Comparison of ENCODE assay signal across 8 mouse cellular contexts in the genomic region with DNA sequence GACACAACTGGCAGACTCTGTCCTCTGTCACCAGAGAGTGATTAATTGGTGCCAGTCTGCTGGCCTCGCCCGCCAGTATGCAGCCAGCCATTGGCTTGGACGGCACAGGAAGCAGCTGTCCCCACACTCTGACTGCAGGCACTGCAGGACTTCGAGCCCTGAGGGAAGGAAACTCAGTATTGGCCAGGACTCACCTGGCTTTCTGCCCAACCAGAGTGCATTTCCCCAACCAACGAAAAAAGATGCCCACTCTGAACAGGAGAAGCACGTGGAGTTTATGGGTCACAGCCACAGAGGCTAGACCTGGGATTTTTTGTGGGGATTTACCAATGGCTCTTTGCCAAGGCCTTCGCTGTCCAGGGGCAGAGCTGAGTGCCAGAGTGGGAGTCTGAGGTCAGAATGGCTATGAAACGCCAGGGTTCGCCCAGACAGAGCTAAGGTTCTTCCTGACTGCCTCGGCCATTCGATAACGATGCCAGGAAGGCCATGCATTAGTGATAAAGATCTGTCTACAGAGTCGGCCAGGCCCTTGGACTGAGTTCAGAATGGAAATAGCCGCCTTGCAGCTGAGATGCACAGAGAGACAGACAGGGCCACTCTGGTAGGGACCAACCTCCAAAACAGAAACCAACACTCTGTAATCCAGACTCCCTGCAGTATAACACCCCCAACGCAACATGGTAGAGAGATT.
A peak's percentile ranks its signal among the peaks of the same experiment; 100 is the strongest.
DNase-seq lines count a peak whose midpoint lies in the region; ATAC-seq lines count a peak whose summit lies in the region.

No protein-coding gene starts in this region.

- H3K27me3 ChIP-seq in limb, embryonic 13.5 days = no peaks in the 10 kb centered on the region
- no peaks in the 10 kb centered on the region for H3K27me3 ChIP-seq in limb, embryonic 10.5 days (ENCODE audit: low read depth, poor library complexity, severe bottlenecking)
- no peaks in the 10 kb centered on the region for H3K27me3 ChIP-seq in liver, embryonic 15.5 days

- peak overlapping the region; percentile 5; the same call in 1 of the 2 replicates for H3K4me2 ChIP-seq in limb, embryonic 13.5 days (replicated peaks)
- peak overlapping the region; percentile 8; the same call in 1 of the 2 replicates for H3K4me2 ChIP-seq in liver, embryonic 15.5 days

- H3K4me3 ChIP-seq in limb, embryonic 13.5 days = no peak overlapping the region
- H3K4me3 ChIP-seq in limb, embryonic 10.5 days = no peak overlapping the region
- H3K4me3 ChIP-seq in liver, embryonic 15.5 days (replicated peaks) = no peak overlapping the region

- no peak for DNase-seq in limb, embryonic 10.5 days (ENCODE audit: low spot score)
- DNase-seq in cerebellum, adult 8-10 months = peak; percentile 57
- DNase-seq in heart, adult 8-10 months (ENCODE audit: low spot score) = peak; percentile 70
- peak; percentile 87 for DNase-seq in kidney, adult 18-20 months
- peak; percentile 50 for DNase-seq in ovary, postnatal 36 days (ENCODE audit: low spot score)
- DNase-seq in thymus, postnatal 36 days = no peak

- no peak overlapping the region for H3K9ac ChIP-seq in limb, embryonic 13.5 days
- no peak overlapping the region for H3K9ac ChIP-seq in liver, embryonic 15.5 days

- peak; percentile 80 for ATAC-seq in limb, embryonic 13.5 days (ENCODE audit: low FRiP score, low read depth)
- no peak for ATAC-seq in liver, embryonic 15.5 days (ENCODE audit: insufficient read depth)

- H3K4me1 ChIP-seq in limb, embryonic 13.5 days = peaks cover 11% of the 10 kb centered on the region
- H3K4me1 ChIP-seq in limb, embryonic 10.5 days = peaks cover 9% of the 10 kb centered on the region
- H3K4me1 ChIP-seq in liver, embryonic 15.5 days (replicated peaks) = peaks cover 21% of the 10 kb centered on the region

- no peak overlapping the region for H3K27ac ChIP-seq in limb, embryonic 13.5 days
- H3K27ac ChIP-seq in limb, embryonic 10.5 days = no peak overlapping the region
- no peak overlapping the region for H3K27ac ChIP-seq in liver, embryonic 15.5 days (replicated peaks)

- 42% methylated on average over 15 of the region's 15 CpGs for WGBS in limb, embryonic 13.5 days
- 70% methylated on average over 15 of the region's 15 CpGs for WGBS in limb, embryonic 10.5 days
- WGBS in liver, embryonic 15.5 days (ENCODE audit: insufficient replicate concordance) = 27% methylated on average over 15 of the region's 15 CpGs

- H3K9me3 ChIP-seq in limb, embryonic 13.5 days = no peaks in the 10 kb centered on the region
- no peaks in the 10 kb centered on the region for H3K9me3 ChIP-seq in limb, embryonic 10.5 days (replicated peaks)
- no peaks in the 10 kb centered on the region for H3K9me3 ChIP-seq in liver, embryonic 15.5 days (replicated peaks)

- no peaks in the 10 kb centered on the region for H3K36me3 ChIP-seq in limb, embryonic 13.5 days
- H3K36me3 ChIP-seq in limb, embryonic 10.5 days = no peaks in the 10 kb centered on the region
- 0 out of 2 replicates have a peak, but pooled peaks cover 4% of the 10 kb centered on the region for H3K36me3 ChIP-seq in liver, embryonic 15.5 days (replicated peaks)

Comparison
In these comparisons a context has a peak if more than half of its experiments do, and no peak if none do; other contexts are left out.
1. DNase-seq: peak in cerebellum, adult 8-10 months (single experiment), heart, adult 8-10 months (single experiment), kidney, adult 18-20 months (single experiment) and ovary, postnatal 36 days (single experiment); none in limb, embryonic 10.5 days (single experiment) and thymus, postnatal 36 days (0 of 2).